Mouse (Mus musculus) layer of hippocampus, postnatal 14 days (tissue): ENCODE measurements at regions not wholly inside any gene's neighbourhood (a gene's known extent, or its start where the extent isn't known, plus 50 kb on each side); places are given as distances from the start of the nearest gene placed in this dataset.
"Not testable (repeated sequence)": the region's sequence is repeated elsewhere in the genome, so short reads cannot be mapped to it uniquely, and the experiment has no call there.

Experiments used
- DNase-seq, 2 experiments: peaks; one replicate each; pipeline ENCODE4 v3.0.0; 2021 to 2022; ENCODE audit warnings: low spot score in 2 of 2, mixed read lengths in 1 of 2

- no peak for DNase-seq
These were observed 114.9 kb upstream of the Lemd2 start for GRCm38 (mm10) chr17:27318969-27319695.

GRCm38 (mm10) chr17:27317576-27318277, 113.5 kb upstream of the Lemd2 start:
- DNase-seq = peak; percentile 66 to 77

DNA sequence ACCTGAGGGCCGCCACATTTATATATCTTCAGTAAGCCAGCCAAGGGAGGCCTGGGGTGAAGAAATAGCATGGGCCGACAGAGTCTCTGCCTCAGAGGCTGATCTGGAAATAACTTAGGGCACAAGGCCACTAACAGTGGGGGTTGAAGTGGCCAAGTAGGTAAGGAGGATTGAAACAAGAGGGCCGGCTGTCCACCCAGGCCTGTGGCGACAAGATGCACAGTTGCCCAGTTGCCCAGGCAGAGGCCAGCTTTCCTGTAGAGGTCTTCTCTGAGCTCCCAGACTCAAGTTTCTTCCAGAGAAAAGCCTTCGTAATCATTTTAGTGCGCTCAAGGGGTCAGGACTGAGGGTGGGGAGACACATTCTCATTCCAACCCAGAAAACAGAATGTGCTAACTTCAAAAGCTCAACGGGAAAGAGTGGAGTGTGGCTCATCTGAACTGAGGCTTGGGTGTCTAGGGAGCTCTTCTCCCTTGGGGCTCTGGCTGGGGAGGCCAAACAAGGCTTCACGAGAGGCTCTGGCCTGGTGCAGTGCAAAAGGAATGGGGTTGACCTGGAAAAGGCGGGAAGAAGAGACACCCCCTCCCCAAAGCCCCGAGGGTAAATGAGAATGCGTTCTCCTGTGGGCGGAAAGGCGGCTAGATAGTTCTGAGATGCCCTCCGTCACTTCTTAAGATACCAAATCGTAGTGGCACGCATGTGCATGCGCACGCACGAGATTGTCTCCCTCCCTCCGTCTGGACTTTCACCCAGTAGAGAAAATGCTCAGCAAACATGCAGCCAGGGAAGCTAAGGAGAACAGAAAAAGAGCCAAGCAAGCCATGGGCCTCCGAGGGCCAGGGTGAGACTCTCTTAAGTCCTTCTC, 112.7 kb upstream of the Lemd2 start:
- DNase-seq = no peak

GRCm38 (mm10) chr17:27315947-27316628, 111.8 kb upstream of the Lemd2 start:
- DNase-seq = no peak

- DNase-seq = no peak
These were observed 111.2 kb upstream of the Lemd2 start for GRCm38 (mm10) chr17:27315428-27315827.

DNA sequence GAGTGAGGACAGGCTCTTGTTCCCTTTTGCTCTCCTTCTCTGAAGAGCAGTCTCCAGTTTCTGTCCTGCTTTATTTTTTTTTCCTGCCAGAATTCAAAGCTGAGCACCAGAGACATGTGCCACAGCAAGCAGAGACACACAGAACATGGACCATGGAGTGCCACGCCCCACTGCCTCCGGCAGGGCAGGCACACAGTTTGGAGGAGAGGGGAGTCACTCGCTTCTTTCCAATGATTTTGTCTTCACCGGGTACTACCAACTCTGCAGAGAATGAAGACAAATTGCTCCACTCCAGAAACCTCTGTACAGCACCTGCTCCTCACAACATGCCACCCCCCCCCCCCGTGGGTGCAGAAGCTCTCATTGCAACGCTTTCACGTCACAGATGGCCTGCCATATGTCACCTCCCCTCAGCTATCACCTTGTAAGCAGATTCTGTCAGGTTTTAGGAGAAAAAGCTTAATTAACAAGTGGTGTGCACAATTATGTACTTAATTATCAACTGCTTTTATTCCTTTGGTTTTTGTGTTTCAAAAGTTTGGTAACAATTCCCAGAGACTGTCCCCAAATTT, 110.6 kb upstream of the Lemd2 start:
- no peak for DNase-seq

DNA sequence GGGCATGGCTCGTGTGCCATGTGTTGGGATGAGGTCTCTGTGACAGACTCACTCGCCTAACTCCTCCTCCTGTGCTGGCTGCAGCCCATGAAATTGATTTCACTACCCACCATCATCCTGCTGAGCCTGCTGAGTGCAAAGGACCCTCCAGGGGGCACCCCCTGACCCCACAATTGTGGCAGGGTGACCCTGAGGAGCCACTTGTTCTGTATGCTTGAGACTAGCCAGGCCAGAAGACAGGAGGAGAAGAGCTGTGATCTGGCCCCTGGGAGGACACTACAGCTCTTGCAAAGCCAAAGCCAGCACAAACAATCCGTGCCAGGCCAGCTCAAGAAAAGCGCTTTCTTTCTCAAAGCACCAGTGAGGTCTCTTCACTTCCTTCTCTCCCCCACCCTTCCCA, 104.7 kb upstream of the Lemd2 start:
- no peak for DNase-seq

DNA sequence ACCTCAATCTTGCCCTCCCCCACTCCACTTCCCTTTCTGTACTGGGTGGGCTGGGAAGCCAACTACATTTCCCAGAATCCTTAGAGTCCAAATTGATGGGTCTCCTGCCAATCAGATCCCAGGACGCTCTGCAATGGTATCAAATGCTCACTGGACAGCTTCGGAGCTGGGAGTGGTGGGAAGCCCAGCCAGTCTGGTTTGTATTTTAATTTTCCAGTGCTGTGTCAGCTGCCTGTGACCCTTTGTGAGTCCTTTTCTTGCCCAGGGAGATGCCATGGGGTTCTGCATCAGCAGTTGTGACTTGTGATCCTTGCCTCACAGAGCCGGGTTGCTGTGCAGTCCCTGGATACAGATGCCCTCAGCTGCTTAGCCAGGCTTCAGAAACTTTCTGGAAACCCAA, 100.6 kb upstream of the Lemd2 start:
- no peak for DNase-seq

DNA sequence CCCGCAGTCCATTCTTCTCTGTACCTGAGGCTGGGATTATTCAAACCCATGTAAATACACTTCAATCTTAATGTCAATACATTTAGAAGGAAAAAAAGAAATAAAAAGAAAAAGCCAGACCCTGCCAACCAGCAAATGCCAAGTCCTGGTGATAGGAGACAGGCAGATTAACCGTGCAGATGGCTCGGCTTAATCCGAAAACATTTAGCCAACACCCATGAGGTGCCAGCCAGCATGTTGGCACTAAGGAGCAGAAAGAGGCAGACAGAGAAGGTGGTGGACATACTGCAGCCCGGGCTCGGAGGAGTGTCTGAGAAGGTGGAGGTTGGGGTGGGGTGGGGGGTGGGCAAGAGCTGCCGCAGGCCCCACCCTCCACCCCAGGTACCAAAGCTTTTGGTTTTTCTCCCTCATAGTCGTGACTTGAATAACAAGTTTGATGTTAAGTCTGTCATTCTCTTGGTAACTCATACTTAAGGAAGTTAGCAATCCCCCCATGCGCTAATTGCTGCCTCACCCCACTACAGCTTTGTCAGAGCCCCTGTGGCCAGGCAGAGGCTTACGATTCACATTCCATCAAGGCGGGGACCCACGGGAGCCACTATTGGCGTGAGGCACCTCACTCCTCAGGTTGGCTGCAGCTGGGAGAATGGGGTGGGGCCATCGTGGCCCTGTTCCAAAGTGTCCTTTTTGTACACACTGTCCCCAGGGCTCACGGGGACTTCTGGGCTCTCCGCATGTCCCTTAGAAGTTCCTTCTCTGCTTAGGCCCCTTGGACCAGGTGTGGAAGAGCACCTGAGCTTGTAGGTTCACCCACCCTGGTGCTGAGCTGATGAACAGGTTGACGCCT, 99.6 kb upstream of the Lemd2 start:
- peak; percentile 72 to 81 for DNase-seq

DNA sequence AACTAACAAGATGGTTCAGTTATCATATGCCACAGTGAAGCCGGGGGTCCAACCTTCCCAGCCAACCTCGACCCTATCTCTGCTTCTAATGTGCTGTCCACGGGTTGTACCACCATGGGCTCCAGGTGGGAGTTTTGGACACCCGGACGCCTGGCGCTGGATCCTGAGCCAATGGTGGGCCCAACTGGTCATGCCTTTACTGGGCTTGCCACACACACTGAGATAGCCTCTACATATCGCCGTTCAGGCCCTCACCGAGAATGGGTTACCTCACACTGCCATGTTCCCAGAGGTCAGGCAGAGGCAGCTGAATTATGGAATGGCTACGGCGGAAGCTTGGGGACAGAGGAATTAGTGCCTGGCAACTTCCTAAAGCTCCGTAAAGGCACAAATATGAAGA, 98.8 kb upstream of the Lemd2 start:
- DNase-seq = no peak

- no peak for DNase-seq
These were observed 97.1 kb upstream of the Lemd2 start for GRCm38 (mm10) chr17:27301376-27301775.

DNA sequence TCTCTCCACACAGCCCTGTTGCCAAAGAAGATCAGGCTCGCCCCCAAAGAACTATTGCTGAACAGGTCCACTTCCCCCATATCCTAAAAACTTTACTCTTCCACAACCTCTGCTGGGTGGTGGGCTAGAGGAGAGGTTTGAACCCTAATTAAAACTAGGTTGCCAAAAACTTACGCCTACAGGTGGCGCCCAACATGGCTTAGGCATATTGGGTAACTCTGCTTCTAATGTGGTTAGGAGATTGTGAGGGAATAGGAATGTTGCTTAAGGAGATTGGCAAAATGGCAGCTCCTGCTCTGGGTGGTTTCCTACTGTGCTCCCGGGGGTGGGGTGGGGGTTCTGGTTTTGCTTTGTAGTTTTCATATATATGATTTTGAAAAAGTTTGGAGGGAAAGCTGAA, 95.0 kb upstream of the Lemd2 start:
- no peak for DNase-seq

GRCm38 (mm10) chr17:27298351-27298750, 94.1 kb upstream of the Lemd2 start:
- DNase-seq = no peak

DNA sequence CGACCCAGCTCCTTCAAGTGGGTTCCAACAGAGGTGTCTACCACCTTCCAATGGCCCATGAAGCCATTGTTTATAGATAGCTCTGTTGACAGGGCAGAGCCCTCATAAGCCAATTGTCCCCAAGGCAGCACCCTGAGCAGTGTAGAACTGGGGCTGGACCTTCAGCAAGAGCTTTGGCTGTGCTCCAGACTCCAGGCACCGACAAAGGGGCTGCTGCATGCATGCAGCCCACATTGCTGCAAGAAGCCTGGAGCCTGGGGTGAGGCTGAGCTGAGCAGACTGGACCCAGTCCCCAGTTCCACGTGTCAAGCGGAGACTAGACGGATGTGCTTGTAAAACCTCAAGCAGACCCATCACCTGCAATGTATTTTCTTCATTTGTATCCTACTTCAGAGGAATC, 91.9 kb upstream of the Lemd2 start:
- DNase-seq = no peak

- no peak for DNase-seq
These were observed 89.9 kb upstream of the Lemd2 start for GRCm38 (mm10) chr17:27294208-27294604.

GRCm38 (mm10) chr17:27293586-27294207, 89.4 kb upstream of the Lemd2 start:
- no peak for DNase-seq

DNA sequence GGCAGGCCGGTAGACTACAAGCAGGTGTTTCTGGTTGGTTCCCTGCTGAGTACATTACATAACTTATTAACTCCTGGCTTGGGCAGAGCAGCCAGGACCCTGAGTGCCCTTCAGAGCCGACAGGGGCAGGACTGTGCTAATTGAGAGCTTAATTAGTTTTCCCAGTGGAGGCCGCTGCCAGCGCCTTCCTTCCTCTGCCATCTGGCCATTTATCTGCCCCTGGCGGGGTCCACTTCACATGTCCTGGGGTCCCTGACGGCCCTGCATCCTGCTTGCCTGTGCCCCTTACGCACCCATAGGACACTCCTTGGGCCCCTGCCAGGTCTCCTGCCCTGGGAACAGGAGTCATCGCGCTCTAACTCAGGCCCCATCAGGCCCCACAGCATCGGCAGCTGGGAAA, 87.4 kb upstream of the Lemd2 start:
- peak in 1 of 2 experiments; percentile 54 for DNase-seq

- no peak for DNase-seq
These were observed 86.9 kb upstream of the Lemd2 start for GRCm38 (mm10) chr17:27291176-27291575.

GRCm38 (mm10) chr17:27290311-27290710, 86.0 kb upstream of the Lemd2 start:
- DNase-seq = no peak

DNA sequence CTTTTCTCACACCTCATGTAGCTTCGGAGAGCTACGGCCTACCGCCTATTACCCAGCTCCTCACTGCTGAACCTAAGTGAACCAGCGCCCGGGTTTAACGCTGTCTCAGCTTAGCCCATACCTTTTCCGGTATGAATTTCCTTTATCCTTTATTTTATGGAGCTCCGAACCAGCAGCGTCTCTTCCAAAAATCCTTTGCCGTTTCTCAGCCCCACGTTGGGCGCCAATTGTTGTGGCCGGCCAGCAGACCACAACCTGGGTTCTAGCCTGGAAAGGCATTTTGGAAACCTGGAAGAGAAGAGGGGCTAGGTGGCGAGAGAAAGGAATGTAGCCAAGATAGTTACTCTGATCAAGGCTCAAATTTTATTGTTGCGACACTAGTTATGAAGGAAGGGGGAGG, 85.5 kb upstream of the Lemd2 start:
- not testable (repeated sequence) for DNase-seq
